Mouse (Mus musculus) erythroblast, embryonic 14.5 days (primary cell): Measurements from ENCODE around the gene Fbf1. TPM values are rescaled to one million over a fixed set of nuclear protein-coding genes. Genes with fewer than 3 reads are reported as not detected.

Source experiments
- H3K27me3 ChIP-seq: 2 replicates; pipeline ENCODE4 v1.6.1; 2012; ENCODE audit warnings: inconsistent platforms; ENCODE audit not compliant: control insufficient read depth
- H3K36me3 ChIP-seq: 2 replicates; pipeline ENCODE4 v1.6.1; 2012; ENCODE audit warnings: mild to moderate bottlenecking, inconsistent platforms; ENCODE audit not compliant: control insufficient read depth
- H3K4me1 ChIP-seq: 2 replicates; pipeline ENCODE4 v1.6.1; 2012; ENCODE audit warnings: inconsistent platforms; ENCODE audit not compliant: control insufficient read depth
- H3K4me3 ChIP-seq: replicated peaks from 2 replicates; pipeline ENCODE3; 2012; ENCODE audit warnings: moderate library complexity, mild to moderate bottlenecking, inconsistent platforms
- H3K9me3 ChIP-seq: 2 replicates; pipeline ENCODE4 v1.6.1; 2012; ENCODE audit warnings: low read length, inconsistent platforms, mixed read lengths; ENCODE audit not compliant: control insufficient read depth
- GATA1 ChIP-seq: IDR thresholded peaks from 2 replicates; pipeline ENCODE4 v1.6.1; 2012; ENCODE audit warnings: low read length, inconsistent platforms, mixed read lengths
- TAL1 ChIP-seq: IDR thresholded peaks from 3 replicates; pipeline ENCODE4 v1.6.1; 2012; ENCODE audit warnings: low read length, inconsistent platforms, mixed read lengths
- polyA plus RNA-seq: library from polyadenylated mRNA; stranded (reverse); fragments of >175 nt; gene quantifications from 2 replicates; pipeline ENCODE4 v1.2.3, GENCODE M21; 2012

Fbf1 gene
- polyA plus RNA-seq, 1 experiment, result 1.1 TPM

DNA sequence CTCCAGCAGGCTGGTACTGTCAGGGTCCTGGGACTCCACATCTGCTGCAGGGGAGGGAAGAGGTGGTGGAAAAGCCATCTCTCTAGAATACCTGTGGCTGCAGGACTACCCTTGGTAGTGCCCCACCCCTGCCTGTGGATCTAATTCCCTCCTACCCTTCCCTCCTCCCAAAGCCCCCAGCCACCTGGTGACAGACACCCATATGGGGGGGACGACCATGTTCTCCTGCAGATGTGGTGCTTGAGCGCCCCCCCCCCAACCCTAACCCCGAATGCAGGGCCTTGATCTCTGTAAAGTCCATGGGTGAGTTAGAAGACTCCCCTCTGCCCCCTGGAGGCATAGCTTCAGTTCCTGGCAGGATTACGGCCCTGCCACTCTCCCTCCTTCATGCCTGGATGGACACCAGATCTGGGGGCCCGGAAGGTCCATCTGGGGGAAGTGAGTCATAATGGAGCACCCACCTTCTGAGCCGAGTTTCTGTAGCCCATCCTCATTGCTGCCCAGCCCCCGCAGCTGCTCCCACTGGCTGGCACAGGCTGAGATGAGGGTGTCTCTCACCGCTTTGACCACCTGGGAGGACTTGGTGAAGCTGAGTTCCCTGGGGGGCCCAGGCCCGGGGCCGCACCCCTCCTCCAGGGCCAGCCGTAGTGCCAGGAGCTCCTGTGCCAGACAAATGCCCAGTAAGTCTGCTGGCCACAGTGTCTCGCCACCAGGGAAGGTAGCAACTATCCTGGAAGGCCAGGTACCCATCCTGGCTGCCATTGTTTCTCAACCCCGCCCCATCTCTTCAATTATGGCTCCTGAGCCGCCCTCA, 60.8 kb downstream of the Fbf1 start:
- Histone ChIP-seq H3K4me3 (no peak overlapping the region), H3K9me3 (peaks cover 6% of the 10 kb centered on the region; the same call in 1 of the 2 replicates), H3K4me1 (peaks cover 54% of the 10 kb centered on the region), H3K27me3 (peaks cover 63% of the 10 kb centered on the region), H3K36me3 (no peaks in the 10 kb centered on the region)
- TF ChIP-seq GATA1, result no peak
- TF ChIP-seq TAL1, result no peak

DNA sequence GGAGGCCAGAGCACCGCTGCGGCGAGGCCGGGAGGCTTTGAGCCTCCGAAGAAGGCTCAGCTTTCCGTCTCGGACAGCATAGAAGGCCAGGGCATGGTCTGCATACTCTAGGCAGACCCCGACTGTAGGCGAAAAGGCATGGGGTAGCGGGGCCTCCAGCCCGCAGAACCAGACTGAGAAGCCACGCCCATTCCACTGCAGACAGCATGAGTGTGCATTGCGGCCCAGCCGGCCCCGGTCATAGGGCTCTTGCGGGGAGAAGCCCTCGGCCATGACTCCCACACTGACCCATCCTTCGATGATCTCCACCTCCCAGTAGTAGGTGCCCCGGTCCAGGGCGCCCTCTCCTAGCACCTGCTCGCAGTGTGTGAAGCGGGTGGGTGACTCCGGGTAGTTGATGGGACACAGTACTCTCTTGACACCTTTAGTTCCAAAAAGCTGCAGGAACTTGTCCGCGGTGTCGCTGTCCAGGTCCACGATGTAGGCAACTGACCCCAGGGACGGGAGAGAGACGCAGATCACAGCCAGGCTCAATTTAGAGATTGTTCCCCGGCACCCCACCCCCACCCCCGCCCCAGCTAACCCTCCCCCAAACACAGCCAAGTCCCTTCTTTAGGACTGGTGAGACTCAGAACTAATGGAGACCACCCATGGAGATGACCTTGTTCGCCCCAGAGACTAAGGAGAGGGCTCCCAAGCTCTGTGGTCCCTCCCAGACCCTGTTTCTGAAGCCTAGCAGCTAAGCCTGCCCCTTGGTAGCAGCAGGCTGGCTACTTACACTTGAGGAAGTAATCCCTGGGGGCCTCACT, 61.6 kb downstream of the Fbf1 start:
- Histone ChIP-seq H3K27me3 (peaks cover 59% of the 10 kb centered on the region), H3K4me1 (peaks cover 62% of the 10 kb centered on the region), H3K9me3 (peaks cover 6% of the 10 kb centered on the region; the same call in 1 of the 2 replicates), H3K4me3 (peak overlapping the region; percentile 8), H3K36me3 (no peaks in the 10 kb centered on the region)
- TF ChIP-seq GATA1 (no peak), TAL1 (no peak)

DNA sequence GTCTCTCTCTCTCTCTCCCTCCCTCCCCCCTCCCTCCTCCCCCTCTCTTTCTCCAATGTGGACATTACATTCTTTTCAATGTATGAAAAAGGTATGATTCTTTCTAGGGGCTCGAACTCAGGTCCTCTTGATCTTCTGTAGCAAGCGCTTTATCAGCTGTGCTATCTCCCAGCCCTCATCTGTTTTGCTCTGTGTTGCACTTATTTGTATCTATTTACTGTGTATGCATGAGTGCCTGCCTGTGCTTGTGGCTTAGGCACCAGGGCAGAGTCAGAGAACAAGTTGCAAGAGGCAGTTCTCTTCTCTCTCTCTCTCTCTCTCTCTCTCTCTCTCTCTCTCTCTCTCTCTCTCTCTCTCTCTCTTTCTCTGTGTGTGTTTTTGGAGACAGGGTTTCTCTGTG, 62.9 kb downstream of the Fbf1 start:
- peaks cover 69% of the 10 kb centered on the region for H3K4me1 ChIP-seq

DNA sequence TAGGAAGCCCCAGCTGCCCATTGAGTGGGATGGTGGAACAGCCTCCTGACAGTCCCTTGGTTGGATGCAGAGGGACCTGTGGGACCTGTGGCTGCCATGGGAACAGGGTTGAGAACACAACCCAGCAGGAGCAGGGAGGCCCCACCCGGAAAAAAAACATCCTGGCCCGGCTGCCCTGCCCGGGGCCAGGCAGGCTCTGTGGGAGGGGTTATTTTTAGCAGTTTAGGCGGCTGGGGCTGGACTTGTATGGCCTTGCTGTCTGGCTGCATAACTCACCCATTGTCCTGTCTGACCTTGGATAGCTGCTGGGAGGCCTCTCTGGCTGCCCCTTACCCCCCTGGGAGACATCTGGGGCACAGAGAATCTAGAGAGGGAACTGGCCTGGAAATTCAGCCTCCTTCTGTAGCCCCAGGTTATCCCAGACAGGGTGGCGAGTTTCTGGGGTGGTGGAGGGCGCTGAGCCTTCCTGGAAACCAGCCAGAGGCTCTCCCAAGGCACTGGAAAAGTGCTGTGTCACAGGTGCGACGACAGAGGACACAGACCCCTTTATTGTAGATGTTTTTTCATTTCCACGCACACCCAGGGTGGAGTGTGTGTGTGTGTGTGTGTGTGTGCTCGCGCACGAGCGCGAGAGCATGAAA, 63.8 kb downstream of the Fbf1 start:
- H3K36me3 ChIP-seq, result no peaks in the 10 kb centered on the region
- no peaks in the 10 kb centered on the region for H3K9me3 ChIP-seq
- no peak overlapping the region for H3K4me3 ChIP-seq
- H3K4me1 ChIP-seq, result peaks cover 67% of the 10 kb centered on the region
- TF ChIP-seq TAL1, result no peak
- no peak for TF ChIP-seq GATA1
- H3K27me3 ChIP-seq, result peaks cover 37% of the 10 kb centered on the region

More for the DNA sequence above, 62.9 kb downstream of the Fbf1 start:
- no peaks in the 10 kb centered on the region for H3K36me3 ChIP-seq
- no peak overlapping the region for H3K4me3 ChIP-seq
- peaks cover 46% of the 10 kb centered on the region for H3K27me3 ChIP-seq
- peaks cover 5% of the 10 kb centered on the region; the same call in 1 of the 2 replicates for H3K9me3 ChIP-seq
- TF ChIP-seq GATA1 (no peak), TAL1 (no peak)

DNA sequence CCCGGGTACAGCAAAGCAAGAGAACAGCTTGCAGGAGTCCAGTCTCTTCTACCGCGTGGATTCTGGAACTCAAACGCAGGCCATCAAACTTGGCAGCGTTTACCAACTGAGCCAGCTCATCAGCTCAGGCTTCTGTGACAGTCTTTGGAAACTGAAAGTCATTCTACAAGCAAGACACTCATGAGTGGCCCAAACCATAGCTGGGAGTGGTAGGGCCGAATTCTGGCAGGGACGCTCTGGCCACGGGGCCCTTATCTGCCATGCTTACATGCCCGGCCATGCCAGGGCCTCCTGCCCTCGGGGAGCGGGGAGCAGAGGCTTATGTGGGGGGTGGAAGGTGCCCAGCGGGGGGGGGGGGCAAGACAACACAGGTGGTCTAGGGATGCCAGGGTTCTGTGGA, 64.4 kb downstream of the Fbf1 start:
- Histone ChIP-seq H3K36me3 (no peaks in the 10 kb centered on the region), H3K27me3 (peaks cover 31% of the 10 kb centered on the region), H3K4me3 (no peak overlapping the region), H3K4me1 (peaks cover 65% of the 10 kb centered on the region), H3K9me3 (no peaks in the 10 kb centered on the region)
- TF ChIP-seq TAL1 (no peak), GATA1 (no peak)

DNA sequence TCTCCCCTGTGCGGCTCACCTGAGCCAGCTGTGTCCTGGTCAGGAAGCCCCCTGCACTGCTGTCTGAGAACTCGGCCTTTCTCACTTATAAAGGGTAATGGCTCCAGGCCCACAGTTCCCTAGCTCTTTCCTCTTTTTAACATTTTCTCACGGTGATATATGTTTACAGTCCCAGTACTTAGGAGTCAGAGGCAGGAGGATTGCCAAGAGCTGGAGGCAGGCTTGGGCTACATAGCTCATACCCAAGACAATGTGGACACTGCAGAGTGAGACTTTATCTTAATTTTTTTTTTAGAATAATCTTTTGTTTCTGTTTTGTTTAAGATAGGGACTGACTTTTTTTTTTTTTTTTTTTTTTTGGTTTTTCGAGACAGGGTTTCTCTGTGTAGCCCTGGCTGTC, 65.5 kb downstream of the Fbf1 start:
- TF ChIP-seq GATA1 (no peak), TAL1 (no peak)
- Histone ChIP-seq H3K36me3 (no peaks in the 10 kb centered on the region), H3K4me1 (peaks cover 62% of the 10 kb centered on the region), H3K27me3 (peaks cover 20% of the 10 kb centered on the region), H3K4me3 (no peak overlapping the region), H3K9me3 (no peaks in the 10 kb centered on the region)

DNA sequence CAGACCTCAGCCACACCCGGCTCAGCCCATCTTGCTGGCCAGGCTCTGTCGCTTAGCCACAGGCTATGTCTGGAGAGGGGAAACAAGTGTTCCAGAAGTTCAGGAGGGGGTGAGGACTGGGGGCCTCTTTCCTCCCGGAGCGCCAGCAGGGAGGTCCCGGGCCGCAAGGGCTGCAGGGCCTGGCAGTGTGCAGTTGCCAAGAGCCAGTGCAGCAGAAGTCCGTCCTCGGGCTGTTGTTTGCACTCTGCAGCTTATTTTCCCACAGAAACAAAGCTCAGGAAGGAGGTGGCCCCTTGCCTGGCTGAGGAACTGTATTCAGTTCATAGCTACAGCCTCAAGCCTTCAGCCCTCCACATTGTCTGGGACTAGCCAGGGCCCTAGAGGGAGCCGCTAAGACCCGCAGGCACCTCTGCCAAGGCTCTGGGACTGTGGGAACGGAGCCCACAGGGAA, 66.0 kb downstream of the Fbf1 start:
- peaks cover 15% of the 10 kb centered on the region for H3K27me3 ChIP-seq
- no peak overlapping the region for H3K4me3 ChIP-seq
- H3K4me1 ChIP-seq, result peaks cover 60% of the 10 kb centered on the region
- peaks cover under 1% of the 10 kb centered on the region for H3K9me3 ChIP-seq
- TF ChIP-seq TAL1 (no peak), GATA1 (no peak)
- no peaks in the 10 kb centered on the region for H3K36me3 ChIP-seq

DNA sequence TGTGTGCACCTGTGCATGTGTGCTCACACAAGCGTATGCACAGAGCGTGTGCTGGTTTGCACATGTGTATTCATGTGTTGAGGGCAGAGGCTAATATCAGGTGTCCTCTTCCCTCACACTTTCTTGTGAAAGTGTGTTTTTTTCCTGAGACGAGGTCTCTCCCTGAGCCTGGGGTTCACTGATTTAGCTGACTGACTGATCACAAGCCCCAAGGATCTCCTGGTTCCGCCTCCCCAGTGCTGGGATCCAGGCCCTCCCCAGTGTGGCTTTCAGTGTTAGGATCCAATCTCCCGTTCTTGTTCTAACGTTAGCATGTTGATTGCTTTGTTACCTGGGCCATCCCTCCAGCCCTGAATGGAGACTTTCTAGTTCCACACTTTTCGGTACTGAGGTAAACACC, 67.1 kb downstream of the Fbf1 start:
- H3K9me3 ChIP-seq, result peaks cover 6% of the 10 kb centered on the region
- H3K4me3 ChIP-seq, result no peak overlapping the region
- H3K27me3 ChIP-seq, result peaks cover 4% of the 10 kb centered on the region
- no peaks in the 10 kb centered on the region for H3K36me3 ChIP-seq
- peaks cover 50% of the 10 kb centered on the region for H3K4me1 ChIP-seq
- TF ChIP-seq TAL1, result no peak
- no peak for TF ChIP-seq GATA1
